Mouse (Mus musculus) forebrain, embryonic 14.5 days (tissue): ENCODE results near the gene Ddx51. TPM values are rescaled to one million over a fixed set of nuclear protein-coding genes. Genes with fewer than 3 reads are reported as not detected.

Source experiments
- ATAC-seq: fragments of 200-750 bp; cut with Nextera tagmentation; 2 replicates; pipeline ENCODE4 v1.8.0; 2017; ENCODE audit warnings: mild to moderate bottlenecking, moderate library complexity
- DNase-seq: peaks from one replicate; pipeline ENCODE4 v3.0.0-alpha.2; 2015; ENCODE audit warnings: low spot score
- H3K27ac ChIP-seq: fragments of 300-500 bp; sonication (generic); 2 replicates; pipeline ENCODE4 v1.5.1; 2014; ENCODE audit warnings: low read depth, mild to moderate bottlenecking, control low read depth, low read length, moderate library complexity
- H3K27me3 ChIP-seq: fragments of 300-500 bp; sonication (generic); replicated peaks from 2 replicates; pipeline ENCODE4 v1.6.1; 2014; ENCODE audit warnings: low read length, control low read depth, mixed read lengths; ENCODE audit not compliant: control insufficient read depth, insufficient read depth
- H3K36me3 ChIP-seq: fragments of 300-500 bp; sonication (generic); 2 replicates; pipeline ENCODE4 v1.6.1; 2014; ENCODE audit warnings: low read length, control low read depth; ENCODE audit not compliant: control insufficient read depth, insufficient read depth
- H3K4me1 ChIP-seq: fragments of 300-500 bp; sonication (generic); 2 replicates; pipeline ENCODE4 v1.6.1; 2014; ENCODE audit warnings: antibody characterized with exemption, low read length, control low read depth; ENCODE audit not compliant: control insufficient read depth, insufficient read depth
- H3K4me2 ChIP-seq: fragments of 300-500 bp; sonication (generic); 2 replicates; pipeline ENCODE4 v1.6.1; 2014; ENCODE audit warnings: mild to moderate bottlenecking, control low read depth, low read length
- H3K4me3 ChIP-seq: fragments of 300-500 bp; sonication (generic); 2 replicates; pipeline ENCODE4 v1.5.1; 2014; ENCODE audit warnings: low read depth, low read length, control low read depth
- H3K9ac ChIP-seq: fragments of 300-500 bp; sonication (generic); 2 replicates; pipeline ENCODE4 v1.6.1; 2014; ENCODE audit warnings: mild to moderate bottlenecking, low read length, control low read depth, moderate library complexity
- H3K9me3 ChIP-seq: fragments of 300-500 bp; sonication (generic); replicated peaks from 2 replicates; pipeline ENCODE4 v1.6.1; 2016; ENCODE audit warnings: low read length, control low read depth, mixed read lengths; ENCODE audit not compliant: control insufficient read depth
- WGBS: fragments of 180-500 bp; shearing (Covaris S2); extraction: QIAGEN DNeasy Blood & Tissue Kit; methylation state at CpG from one replicate; pipeline ENCODE4 v1.1.7; 2014; 5-methylcytosine and 5-hydroxymethylcytosine counted together
- polyA plus RNA-seq: library from polyadenylated mRNA; unstranded; fragments of >200 nt; fragmentation: Nextera tagmentation; extraction: Ambion mirVana; gene quantifications from 2 replicates; pipeline ENCODE4 v1.2.1, GENCODE M21; 2014

The Ddx51 gene
- polyA plus RNA-seq, 1 experiment from 2014 or later: 15.9 TPM

GRCm38 (mm10) chr5:110639459-110639858, 13.8 kb upstream of the Ddx51 start:
- Histone ChIP-seq H3K4me2 (0 out of 2 replicates have a peak overlapping the region, but pooled peaks have one; percentile 18), H3K27me3 (no peaks in the 10 kb centered on the region), H3K9me3 (no peaks in the 10 kb centered on the region), H3K4me1 (no peaks in the 10 kb centered on the region), H3K36me3 (no peaks in the 10 kb centered on the region), H3K27ac (no peak overlapping the region), H3K4me3 (no peak overlapping the region), H3K9ac (no peak overlapping the region)
- DNase-seq (peak; percentile 78), ATAC-seq (no peak; the same call in 1 of the 2 replicates)
- WGBS: 23% methylated on average over 12 of the region's 12 CpGs

- no peak overlapping the region for H3K9ac ChIP-seq
- H3K27ac ChIP-seq: no peak overlapping the region
- no peaks in the 10 kb centered on the region for H3K4me1 ChIP-seq
- H3K4me2 ChIP-seq: no peak overlapping the region
- DNase-seq: no peak
- no peaks in the 10 kb centered on the region for H3K27me3 ChIP-seq
- peaks cover 53% of the 10 kb centered on the region for H3K36me3 ChIP-seq
- H3K4me3 ChIP-seq: no peak overlapping the region
- H3K9me3 ChIP-seq: no peaks in the 10 kb centered on the region
- ATAC-seq: no peak
Measured at GRCm38 (mm10) chr5:110646377-110646776, 6.9 kb upstream of the Ddx51 start.

GRCm38 (mm10) chr5:110653686-110654085, 435 bp downstream of the Ddx51 start:
- 1% methylated on average over 35 of the region's 37 CpGs for WGBS
- peak; percentile 75 for ATAC-seq
- no peak overlapping the region for H3K27ac ChIP-seq

GRCm38 (mm10) chr5:110659682-110660081, 6.4 kb downstream of the Ddx51 start:
- H3K4me2 ChIP-seq: no peak overlapping the region
- H3K4me3 ChIP-seq: no peak overlapping the region
- H3K27ac ChIP-seq: no peak overlapping the region
- H3K27me3 ChIP-seq: no peaks in the 10 kb centered on the region
- DNase-seq (no peak), ATAC-seq (no peak)
- no peaks in the 10 kb centered on the region for H3K4me1 ChIP-seq
- H3K36me3 ChIP-seq: peaks cover 93% of the 10 kb centered on the region
- H3K9ac ChIP-seq: no peak overlapping the region
- H3K9me3 ChIP-seq: no peaks in the 10 kb centered on the region

More at GRCm38 (mm10) chr5:110653686-110654085, 435 bp downstream of the Ddx51 start:
- peaks cover 7% of the 10 kb centered on the region for H3K4me1 ChIP-seq
- H3K27me3 ChIP-seq: no peaks in the 10 kb centered on the region
- DNase-seq: no peak
- H3K9ac ChIP-seq: peak overlapping the region; percentile 79
- H3K4me2 ChIP-seq: peak overlapping the region; percentile 96
- peak overlapping the region; percentile 98 for H3K4me3 ChIP-seq
- peaks cover 68% of the 10 kb centered on the region for H3K36me3 ChIP-seq
- no peaks in the 10 kb centered on the region for H3K9me3 ChIP-seq

GRCm38 (mm10) chr5:110664041-110664440, 10.8 kb downstream of the Ddx51 start:
- Histone ChIP-seq H3K36me3 (peaks cover 92% of the 10 kb centered on the region), H3K27me3 (no peaks in the 10 kb centered on the region), H3K4me2 (no peak overlapping the region), H3K4me3 (no peak overlapping the region), H3K9me3 (no peaks in the 10 kb centered on the region), H3K9ac (no peak overlapping the region), H3K27ac (no peak overlapping the region), H3K4me1 (no peaks in the 10 kb centered on the region)
- 92% methylated on average over 2 of the region's 2 CpGs for WGBS
- ATAC-seq: no peak
- no peak for DNase-seq

- H3K9ac ChIP-seq: no peak overlapping the region
- no peaks in the 10 kb centered on the region for H3K27me3 ChIP-seq
- H3K27ac ChIP-seq: no peak overlapping the region
- no peaks in the 10 kb centered on the region for H3K4me1 ChIP-seq
- H3K36me3 ChIP-seq: peaks cover 90% of the 10 kb centered on the region
- no peak for ATAC-seq
- no peaks in the 10 kb centered on the region for H3K9me3 ChIP-seq
- no peak overlapping the region for H3K4me2 ChIP-seq
- no peak for DNase-seq
- 100% methylated on average over 2 of the region's 2 CpGs for WGBS
- no peak overlapping the region for H3K4me3 ChIP-seq
Measured at GRCm38 (mm10) chr5:110664750-110665269, 11.6 kb downstream of the Ddx51 start.

GRCm38 (mm10) chr5:110665486-110666121, 12.4 kb downstream of the Ddx51 start:
- no peak for DNase-seq
- H3K36me3 ChIP-seq: peaks cover 90% of the 10 kb centered on the region
- WGBS: 71% methylated on average over 6 of the region's 6 CpGs

GRCm38 (mm10) chr5:110682041-110682440, 28.8 kb downstream of the Ddx51 start:
- Histone ChIP-seq H3K9me3 (no peaks in the 10 kb centered on the region), H3K36me3 (peaks cover 96% of the 10 kb centered on the region), H3K4me2 (no peak overlapping the region), H3K9ac (no peak overlapping the region), H3K4me3 (no peak overlapping the region), H3K27me3 (no peaks in the 10 kb centered on the region), H3K27ac (no peak overlapping the region), H3K4me1 (no peaks in the 10 kb centered on the region)
- 90% methylated on average over 8 of the region's 8 CpGs for WGBS
- no peak for DNase-seq
- ATAC-seq: no peak

More at GRCm38 (mm10) chr5:110665486-110666121, 12.4 kb downstream of the Ddx51 start:
- Histone ChIP-seq H3K27me3 (no peaks in the 10 kb centered on the region), H3K4me2 (no peak overlapping the region), H3K9me3 (no peaks in the 10 kb centered on the region), H3K9ac (no peak overlapping the region), H3K4me1 (no peaks in the 10 kb centered on the region), H3K4me3 (no peak overlapping the region), H3K27ac (no peak overlapping the region)
- no peak for ATAC-seq

- Histone ChIP-seq H3K4me2 (no peak overlapping the region), H3K4me3 (no peak overlapping the region), H3K9ac (no peak overlapping the region), H3K27ac (no peak overlapping the region), H3K36me3 (peaks cover 95% of the 10 kb centered on the region), H3K9me3 (no peaks in the 10 kb centered on the region), H3K4me1 (no peaks in the 10 kb centered on the region), H3K27me3 (no peaks in the 10 kb centered on the region)
- 95% methylated on average over 4 of the region's 4 CpGs for WGBS
- no peak for ATAC-seq
- no peak for DNase-seq
Measured at GRCm38 (mm10) chr5:110698617-110699016, 45.4 kb downstream of the Ddx51 start.
